Mouse (Mus musculus) kidney, postnatal 36 days (tissue): ENCODE data around the gene Atf7ip.

Experiments used
- DNase-seq, 2 experiments: peaks; one replicate each; pipeline ENCODE4 v3.0.0; 2021 to 2022; ENCODE audit warnings: mixed read lengths in 2 of 2

Atf7ip gene

GRCm38 (mm10) chr6:136486801-136487553 lies 19.0 kb upstream of the Atf7ip start:
- DNase-seq, result no peak

- DNase-seq, result no peak
Observed at GRCm38 (mm10) chr6:136487554-136487950, 18.4 kb upstream of the Atf7ip start.

- DNase-seq, result peak in 1 of 2 experiments; percentile 30
Observed at GRCm38 (mm10) chr6:136489899-136490298, 16.1 kb upstream of the Atf7ip start.

GRCm38 (mm10) chr6:136490516-136491475 lies 15.2 kb upstream of the Atf7ip start:
- DNase-seq, result peak in 1 of 2 experiments; percentile 33

GRCm38 (mm10) chr6:136491631-136492030 lies 14.3 kb upstream of the Atf7ip start:
- DNase-seq, result no peak

GRCm38 (mm10) chr6:136492251-136492650 lies 13.7 kb upstream of the Atf7ip start:
- no peak for DNase-seq

- no peak for DNase-seq
Observed at GRCm38 (mm10) chr6:136493486-136493885, 12.5 kb upstream of the Atf7ip start.

GRCm38 (mm10) chr6:136493910-136494751 lies 11.8 kb upstream of the Atf7ip start:
- DNase-seq, result no peak

- DNase-seq, result no peak
Observed at GRCm38 (mm10) chr6:136495023-136495422, 10.9 kb upstream of the Atf7ip start.

GRCm38 (mm10) chr6:136497744-136498143 lies 8.2 kb upstream of the Atf7ip start:
- peak; percentile 49 to 53 for DNase-seq

GRCm38 (mm10) chr6:136499292-136499977 lies 6.5 kb upstream of the Atf7ip start:
- DNase-seq, result no peak

GRCm38 (mm10) chr6:136508652-136509051 lies 2.7 kb downstream of the Atf7ip start:
- no peak for DNase-seq

- peak; percentile 30 to 44 for DNase-seq
Observed at GRCm38 (mm10) chr6:136510945-136511344, 5.0 kb downstream of the Atf7ip start.

- DNase-seq, result no peak
Observed at GRCm38 (mm10) chr6:136512351-136512750, 6.4 kb downstream of the Atf7ip start.

GRCm38 (mm10) chr6:136516626-136517025 lies 10.7 kb downstream of the Atf7ip start:
- no peak for DNase-seq

GRCm38 (mm10) chr6:136517221-136517620 lies 11.3 kb downstream of the Atf7ip start:
- DNase-seq, result no peak

GRCm38 (mm10) chr6:136518537-136519246 lies 12.7 kb downstream of the Atf7ip start:
- DNase-seq, result peak; percentile 97 to 98

- no peak for DNase-seq
Observed at GRCm38 (mm10) chr6:136519254-136519653, 13.3 kb downstream of the Atf7ip start.

GRCm38 (mm10) chr6:136520361-136520760 lies 14.4 kb downstream of the Atf7ip start:
- no peak for DNase-seq

- no peak for DNase-seq
Observed at GRCm38 (mm10) chr6:136521681-136522080, 15.7 kb downstream of the Atf7ip start.

- DNase-seq, result no peak
Observed at GRCm38 (mm10) chr6:136522658-136523057, 16.7 kb downstream of the Atf7ip start.
